Mouse (Mus musculus) A20 (cell line): ENCODE measurements around the gene Ror2.

ENCODE experiments used
- DNase-seq: peaks from one replicate; pipeline ENCODE4 v3.0.0-alpha.2; 2011; ENCODE audit warnings: low read depth, low spot score

The Ror2 gene

DNA sequence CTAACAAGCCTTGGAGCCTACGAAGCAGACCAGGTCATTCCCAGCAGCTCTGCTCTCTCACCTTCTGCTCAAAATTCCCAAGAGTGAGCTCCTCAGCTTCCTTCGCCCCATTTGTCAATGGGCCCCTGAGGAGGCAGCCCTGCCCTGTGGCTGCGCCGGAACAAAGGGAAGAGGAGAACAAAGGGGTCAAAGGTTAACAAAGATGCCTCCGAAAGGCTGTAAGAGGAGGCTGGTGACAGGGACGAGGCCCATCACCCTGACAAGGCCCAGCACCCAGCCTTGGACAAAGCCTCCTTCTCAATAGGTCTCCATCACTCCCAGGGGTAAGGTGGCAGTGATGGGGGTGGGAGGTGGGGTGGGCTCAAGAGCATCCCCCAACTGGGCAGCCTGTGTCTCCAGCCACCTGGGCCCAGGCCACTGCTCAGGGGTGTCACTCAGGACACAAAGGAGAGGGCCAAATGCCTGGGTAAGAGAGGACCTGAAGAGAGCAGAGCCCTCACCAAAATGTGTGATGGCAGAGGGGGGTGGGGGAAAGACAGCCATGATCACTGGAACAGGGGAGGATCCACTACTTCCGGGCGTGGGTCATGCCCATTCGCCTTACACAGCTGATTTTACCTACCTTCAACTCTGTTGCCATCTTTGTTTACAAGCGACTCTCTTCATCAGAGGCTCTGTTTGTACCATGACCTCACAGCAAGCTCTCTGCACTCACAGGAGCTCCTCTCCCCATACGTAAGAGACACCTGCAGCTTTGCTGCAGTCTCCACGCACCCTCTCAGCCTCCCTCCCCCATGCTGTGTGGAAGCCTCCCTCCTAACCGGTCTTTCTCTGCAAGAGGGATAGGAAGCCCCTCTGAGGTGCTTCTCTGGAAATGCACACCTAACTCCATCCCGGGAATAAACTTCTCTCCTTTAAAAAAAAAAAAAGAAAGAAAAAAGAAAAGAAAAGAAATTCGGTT lies 51.8 kb downstream of the Ror2 start:
- DNase-seq = no peak

DNA sequence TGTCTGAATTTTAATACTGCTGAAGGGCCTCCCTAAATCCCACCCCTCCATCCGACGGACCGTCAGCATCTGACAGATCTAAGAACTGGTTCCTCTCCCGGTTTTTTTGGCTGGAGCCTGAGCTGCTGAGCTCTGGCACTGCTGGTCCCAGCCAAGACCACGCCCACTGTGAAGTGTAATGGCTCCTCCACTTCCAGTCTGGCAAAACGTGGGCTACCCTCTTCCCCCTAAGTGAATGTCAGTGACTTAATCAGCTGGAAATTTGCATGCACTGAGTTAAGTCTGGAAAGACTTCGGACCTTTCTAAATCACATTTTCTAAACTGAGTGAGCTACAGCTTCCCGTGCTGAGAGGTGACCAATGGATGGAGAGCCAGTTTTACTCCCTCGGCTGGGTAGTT lies 52.5 kb downstream of the Ror2 start:
- DNase-seq = no peak

GRCm38 (mm10) chr13:53232419-53232818 lies 53.5 kb downstream of the Ror2 start:
- no peak for DNase-seq

DNA sequence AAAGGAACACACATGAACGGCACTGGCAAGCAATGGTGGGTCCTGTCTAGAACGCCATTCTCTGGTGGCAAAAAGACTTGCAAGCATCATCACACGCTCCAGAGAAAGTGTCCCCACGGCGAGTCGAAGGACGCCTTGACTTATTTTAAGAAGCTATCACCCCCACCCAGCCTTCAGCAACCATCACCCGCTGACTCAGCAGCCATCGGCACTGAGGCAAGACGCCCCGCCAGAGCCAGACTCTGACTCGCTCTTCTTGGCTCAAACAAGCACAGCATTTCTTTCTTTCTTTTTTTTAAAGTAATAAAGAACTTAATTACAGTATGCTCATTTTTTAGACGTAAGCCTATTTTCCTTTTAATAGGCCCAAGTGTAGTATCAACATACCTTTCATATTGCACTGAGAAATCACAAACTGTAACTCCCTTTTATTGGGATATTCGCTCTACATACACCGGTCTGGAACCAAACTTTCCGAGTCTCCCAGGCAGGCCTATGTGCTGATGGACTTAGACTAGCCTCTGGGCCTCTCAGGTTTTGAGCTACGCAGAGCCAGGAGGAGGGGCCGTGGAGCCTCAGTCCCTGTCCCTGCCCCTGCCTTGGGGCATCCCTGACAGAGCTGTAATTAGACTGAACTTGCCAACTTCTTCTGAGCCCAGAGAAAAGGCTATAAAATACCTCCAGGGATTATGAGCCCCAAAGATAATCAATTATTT lies 55.3 kb downstream of the Ror2 start:
- no peak for DNase-seq

GRCm38 (mm10) chr13:53227019-53227418 lies 58.9 kb downstream of the Ror2 start:
- DNase-seq = no peak

DNA sequence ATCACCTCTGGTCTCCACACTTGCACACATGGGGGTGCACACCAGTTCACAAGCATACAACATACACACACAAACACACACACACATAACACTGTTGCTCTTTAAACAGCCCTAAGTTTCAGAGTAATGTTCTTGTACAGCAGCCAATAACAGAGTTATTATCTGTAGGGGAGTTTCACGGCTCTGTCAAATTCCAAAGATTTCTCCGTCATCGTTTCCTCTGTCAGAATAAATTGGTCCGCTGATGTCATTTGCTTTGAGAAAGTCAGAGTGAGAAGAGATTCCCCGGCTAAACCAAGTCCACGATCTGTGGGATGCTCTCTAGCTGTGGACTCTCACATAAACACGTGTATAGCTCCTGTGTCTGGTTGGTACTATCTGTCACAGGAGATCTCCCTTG lies 59.5 kb downstream of the Ror2 start:
- DNase-seq = no peak

- no peak for DNase-seq
Observed at GRCm38 (mm10) chr13:53225925-53226324, 60.0 kb downstream of the Ror2 start.

DNA sequence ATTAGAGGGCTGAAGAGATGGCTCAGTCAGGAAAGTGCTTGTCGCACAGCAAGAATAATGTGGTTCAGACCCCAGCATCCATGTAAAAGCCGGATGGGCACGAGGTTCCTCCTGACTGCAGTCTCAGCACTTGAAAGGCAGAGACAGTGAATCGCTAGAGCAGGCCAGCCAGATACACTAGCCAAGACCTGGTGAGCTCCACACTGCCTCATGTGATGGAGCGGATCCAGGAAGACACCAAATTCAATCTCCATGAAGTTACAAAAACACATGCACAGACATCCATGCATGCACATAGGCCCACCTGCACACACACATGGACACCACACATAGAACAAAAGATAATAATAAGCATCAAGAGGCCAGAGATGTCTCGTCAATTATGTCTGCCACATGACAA lies 64.7 kb downstream of the Ror2 start:
- DNase-seq = no peak

DNA sequence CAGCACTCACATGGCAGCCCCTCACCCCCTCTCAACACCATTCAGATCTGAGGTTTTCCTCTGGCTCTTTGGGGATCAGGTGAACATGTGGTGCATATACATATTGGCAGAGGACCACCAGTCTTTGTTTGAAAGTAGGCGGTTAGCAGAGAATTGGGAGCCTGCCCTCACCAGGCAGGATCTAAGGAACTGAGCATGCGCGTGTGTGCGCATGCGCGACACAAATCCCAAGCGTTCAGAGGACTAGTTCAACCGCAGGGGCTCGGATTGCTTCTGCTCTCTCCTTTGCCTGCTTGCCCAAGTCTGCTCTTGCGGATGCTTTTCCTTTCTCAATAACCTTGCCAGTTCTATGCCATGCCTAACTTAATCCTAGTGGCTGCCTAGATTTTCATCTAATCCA lies 66.0 kb downstream of the Ror2 start:
- no peak for DNase-seq

- DNase-seq = no peak
Observed at GRCm38 (mm10) chr13:53219391-53219790, 66.5 kb downstream of the Ror2 start.

DNA sequence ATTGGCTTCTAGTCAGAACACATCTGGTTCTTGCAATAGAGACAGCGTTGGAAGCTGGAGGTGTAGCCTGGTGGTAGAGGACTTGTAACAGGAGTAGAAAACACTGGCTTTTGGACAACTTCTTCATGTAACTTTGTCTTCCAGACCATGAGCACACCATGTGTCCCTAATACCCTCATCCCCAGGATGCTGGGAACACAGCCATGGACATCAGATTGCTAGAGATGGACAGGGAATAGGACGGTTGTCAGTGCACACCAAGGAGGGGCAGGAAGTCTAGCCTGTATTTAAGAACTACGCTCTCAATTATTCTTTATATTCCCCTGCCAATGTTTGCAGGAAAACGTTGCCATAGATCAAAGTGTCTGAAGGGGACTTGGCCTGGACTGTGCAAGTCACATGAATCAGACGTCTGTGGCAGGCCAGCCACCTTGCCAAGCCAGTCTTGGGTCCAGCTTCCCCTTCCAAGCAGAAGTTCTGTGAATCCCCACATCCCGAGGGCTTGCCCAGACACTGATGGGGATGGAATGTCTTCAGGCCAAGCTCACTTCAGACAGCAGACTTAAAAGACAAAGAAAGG lies 68.4 kb downstream of the Ror2 start:
- no peak for DNase-seq

- DNase-seq = no peak
Observed at GRCm38 (mm10) chr13:53211971-53212733, 73.8 kb downstream of the Ror2 start.

DNA sequence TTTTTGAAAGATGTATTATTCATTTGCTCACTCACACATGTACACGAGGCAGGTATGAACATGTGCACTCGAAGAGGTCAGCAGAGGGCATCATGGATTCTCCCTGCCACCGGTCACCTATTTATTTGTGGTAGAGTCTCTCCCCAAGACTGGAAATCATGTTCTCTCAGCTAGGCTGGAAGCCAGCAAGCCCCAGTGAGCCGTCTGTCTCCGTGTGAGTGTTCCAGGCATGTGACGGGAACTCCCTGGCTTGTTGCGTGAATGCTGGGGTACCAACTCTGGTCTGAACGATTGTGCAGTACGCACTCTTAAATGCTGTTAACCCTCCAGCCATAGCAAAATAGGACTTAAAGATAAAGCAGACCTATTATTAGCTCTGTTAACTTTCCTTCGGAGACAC lies 77.4 kb downstream of the Ror2 start:
- DNase-seq = no peak

GRCm38 (mm10) chr13:53205128-53205911 lies 80.6 kb downstream of the Ror2 start:
- no peak for DNase-seq

DNA sequence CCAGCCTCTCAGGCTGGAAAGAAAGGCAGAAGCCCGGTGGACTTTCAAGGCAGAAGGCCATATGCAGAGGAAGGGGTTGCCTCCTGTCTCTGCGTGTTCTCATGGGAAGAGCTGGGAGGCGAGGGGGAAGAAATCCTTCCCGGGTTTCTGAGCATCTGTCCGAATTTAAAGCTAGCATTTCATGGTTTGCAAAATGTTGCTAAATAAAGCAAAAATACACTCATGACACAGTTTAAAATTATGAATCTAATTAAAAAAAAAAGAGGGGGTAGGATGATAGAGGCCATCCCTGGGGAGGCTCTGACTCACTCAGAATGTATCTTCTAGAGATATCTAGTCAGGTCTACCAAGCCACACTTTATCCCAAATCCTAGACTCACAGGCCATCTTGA lies 83.5 kb downstream of the Ror2 start:
- no peak for DNase-seq

DNA sequence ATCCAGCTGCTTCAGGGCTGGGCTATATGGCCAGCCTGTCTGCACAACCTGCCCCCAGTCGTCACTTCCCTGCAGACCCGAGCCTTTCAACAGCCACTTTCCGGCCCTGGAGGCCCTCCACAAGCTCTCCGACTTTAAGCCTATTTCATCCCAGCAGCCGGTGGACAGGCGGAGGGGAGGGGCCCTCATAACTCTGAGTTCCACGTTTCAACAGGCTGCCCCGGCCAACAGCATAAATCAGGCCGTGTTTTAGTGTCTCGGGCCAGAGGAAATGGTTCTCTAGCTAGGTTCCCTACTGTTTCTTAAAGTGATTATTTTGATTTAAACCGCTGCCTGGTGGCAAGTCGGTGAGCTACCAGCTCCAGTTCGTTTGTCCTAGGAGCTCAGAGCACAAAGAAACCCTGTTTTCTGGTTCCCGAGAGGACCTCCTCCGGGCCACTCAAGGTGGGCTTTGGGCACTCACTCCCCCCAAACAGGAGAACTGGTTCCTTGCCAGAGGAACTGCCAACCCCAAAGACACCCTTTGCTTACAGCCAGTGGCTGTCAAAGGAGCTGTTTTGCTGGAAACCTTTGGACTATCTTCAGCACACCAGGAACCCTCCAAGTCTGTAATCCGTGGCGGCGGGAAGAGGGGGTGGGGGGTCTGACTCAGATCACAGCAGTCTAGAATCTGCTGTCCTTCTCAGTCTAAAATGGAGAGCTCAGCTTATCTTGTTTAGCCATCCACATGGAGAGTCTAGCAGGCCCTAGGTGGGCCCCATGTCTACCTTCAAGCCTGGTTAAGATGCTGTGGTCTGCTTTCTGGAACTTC lies 84.1 kb downstream of the Ror2 start:
- no peak for DNase-seq

DNA sequence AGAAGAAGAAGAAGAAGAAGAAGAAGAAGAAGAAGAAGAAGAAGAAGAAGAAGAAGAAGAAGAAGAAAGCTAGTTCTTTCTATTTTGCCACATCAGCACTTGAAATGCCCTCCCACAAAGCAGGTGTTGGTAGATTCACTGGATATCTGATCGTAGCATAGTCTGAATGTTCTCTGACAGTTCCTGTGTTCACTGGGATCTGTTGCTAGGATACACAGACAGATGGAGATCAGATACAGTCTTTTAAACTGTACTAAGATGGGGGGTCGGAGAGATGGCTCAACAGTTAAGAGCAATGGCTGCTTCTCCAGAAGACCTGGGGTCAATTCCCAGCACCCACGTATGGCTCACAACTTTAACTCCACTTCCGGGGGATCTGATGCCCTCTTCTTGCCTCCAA lies 85.8 kb downstream of the Ror2 start:
- DNase-seq = no peak

DNA sequence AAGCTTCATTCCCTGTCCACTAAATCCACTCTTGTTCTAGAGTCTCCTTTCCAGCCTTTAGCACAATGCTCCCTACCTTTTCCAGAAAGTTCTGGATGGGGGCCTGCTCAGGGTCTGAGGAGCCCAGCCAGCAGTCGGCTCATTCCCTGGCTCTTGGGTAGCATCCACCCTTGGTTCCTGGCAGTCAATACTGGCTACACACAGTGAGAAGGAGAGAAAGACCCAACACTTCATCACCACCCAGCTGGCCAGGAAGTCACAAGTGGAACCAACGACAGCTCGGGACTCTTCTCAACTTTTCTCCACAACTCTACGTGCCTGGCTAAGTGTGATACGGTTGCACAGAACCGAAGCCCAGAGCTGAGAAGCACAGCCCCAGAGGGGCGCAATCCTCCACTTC lies 86.7 kb downstream of the Ror2 start:
- no peak for DNase-seq

- peak; percentile 4 for DNase-seq
Observed at GRCm38 (mm10) chr13:53196690-53197089, 89.2 kb downstream of the Ror2 start.
